Mouse (Mus musculus): ENCODE measurements around the gene Ccdc155. TPM values are rescaled to one million over a fixed set of nuclear protein-coding genes. Genes with fewer than 3 reads are reported as not detected.
"Not testable (repeated sequence)": the region's sequence is repeated elsewhere in the genome, so short reads cannot be mapped to it uniquely, and the experiment has no call there.

Ccdc155 gene
- total RNA-seq, 2 experiments from 2014 or later, result 5.2 to 5.3 TPM

DNA sequence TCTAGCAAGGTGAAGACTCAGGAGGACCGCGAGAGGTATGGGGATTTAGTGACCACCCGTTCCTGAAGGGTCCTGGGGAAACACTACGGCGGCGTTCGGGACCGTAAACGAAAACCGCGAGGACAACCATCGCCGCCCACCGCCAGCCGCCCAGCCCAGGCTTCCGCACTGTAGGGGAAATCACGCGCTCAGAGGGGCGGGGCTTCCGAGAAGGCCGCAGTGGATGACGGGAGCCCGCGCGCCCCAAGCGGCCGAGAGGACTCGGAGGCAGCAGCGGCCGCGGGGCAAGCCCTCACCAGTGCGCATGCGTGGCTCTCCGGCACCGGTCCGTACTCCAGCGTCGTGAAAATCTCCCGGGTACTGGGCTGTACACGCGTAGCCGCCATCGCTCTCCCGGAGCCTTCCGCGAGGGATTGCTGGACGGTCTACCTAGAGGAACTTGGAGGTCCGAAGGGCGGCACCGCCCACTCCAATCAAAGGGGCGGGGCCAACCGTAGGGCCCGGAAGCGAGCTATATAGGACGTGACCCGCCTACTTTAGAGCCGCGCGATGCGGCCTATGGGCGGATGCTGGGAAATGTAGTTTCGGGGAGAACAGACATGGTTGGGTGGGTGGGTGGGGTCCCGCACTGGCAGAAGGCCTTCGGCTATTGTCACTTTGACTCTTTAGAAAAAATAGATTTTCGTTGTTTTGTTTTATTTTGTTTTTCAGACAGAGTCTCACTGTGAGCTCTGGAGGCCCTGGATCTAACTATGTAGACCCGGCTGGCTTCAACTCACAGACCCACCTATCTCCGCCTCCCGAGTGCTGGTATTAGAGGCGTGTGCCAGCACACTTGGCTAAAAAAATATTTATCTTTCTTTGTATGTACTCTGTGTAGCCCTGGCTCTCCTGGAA, 50.3 kb downstream of the Ccdc155 start, which contains the start of the genes Pih1d1 and Aldh16a1:
Gene Pih1d1, plus strand, starts transcription at position 208 of the 897 bp plus-strand sequence.
Gene Aldh16a1, minus strand, starts transcription at position 489 of the 897 bp plus-strand sequence.
- intact Hi-C loops (cut with DNase I), result no loop called here
- peak; percentile 98 to 99 for DNase-seq (ENCODE audit: low spot score in 2 of 2)

DNA sequence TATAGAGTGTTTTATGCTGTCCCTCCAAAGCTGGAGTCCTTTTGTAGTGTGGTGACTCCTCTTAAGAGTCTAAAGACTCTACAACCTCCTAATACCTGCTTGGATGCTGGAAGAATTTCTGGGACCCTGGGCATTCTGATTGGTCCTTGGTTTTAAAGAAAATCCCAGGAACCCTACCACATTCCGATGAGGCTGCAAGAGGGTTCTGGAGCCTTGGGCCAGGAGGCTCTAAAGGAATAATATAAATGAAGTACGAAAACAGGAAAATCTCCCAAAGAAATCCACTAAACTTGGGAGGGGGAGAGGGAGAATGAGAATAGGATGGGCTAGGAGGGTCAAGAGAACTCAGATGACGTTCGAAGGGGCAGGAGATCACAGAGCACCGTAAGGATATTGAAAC, 51.1 kb downstream of the Ccdc155 start:
- no peak for DNase-seq (ENCODE audit: low spot score in 2 of 2)
- intact Hi-C loops (cut with DNase I), result no loop called here

DNA sequence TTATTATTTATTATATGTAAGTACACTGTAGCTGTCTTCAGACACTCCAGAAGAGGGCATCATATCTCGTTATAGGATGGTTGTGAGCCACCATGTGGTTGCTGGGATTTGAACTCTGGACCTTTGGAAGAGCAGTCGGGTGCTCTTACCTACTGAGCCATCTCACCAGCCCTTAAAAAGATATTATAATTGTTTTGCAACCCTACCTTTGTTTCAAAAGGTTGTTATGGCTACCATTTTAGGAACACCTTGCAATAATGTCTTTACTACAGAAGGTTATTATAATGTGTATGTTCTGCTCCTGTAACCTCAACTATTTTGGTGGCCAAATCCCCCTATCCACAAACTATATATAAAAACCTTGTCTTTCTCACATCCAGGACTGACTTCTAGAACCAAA, 51.6 kb downstream of the Ccdc155 start:
- DNase-seq (ENCODE audit: low spot score in 2 of 2); intact Hi-C loops (cut with DNase I): not testable (repeated sequence)

DNA sequence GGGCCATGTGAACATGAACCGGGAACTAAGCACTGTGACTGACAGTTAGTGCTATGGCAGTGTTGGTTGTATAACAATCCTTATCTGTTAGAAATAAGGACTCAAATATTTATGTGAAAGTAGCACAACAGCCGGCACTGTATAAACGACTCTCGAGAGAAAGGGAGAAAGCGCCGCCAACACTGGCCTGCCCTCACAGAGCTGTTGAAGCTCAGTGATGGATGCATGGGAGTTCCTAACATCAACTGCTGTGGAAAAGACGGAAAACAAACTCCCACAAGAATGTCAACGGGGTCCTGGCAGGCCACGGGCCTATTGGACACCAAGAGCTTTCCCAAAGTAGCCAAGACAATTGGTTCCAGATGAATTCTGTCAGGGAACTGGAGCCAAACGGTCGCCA, 53.4 kb downstream of the Ccdc155 start:
- intact Hi-C loops (cut with DNase I), result no loop called here
- DNase-seq (ENCODE audit: low spot score in 2 of 2), result no peak

DNA sequence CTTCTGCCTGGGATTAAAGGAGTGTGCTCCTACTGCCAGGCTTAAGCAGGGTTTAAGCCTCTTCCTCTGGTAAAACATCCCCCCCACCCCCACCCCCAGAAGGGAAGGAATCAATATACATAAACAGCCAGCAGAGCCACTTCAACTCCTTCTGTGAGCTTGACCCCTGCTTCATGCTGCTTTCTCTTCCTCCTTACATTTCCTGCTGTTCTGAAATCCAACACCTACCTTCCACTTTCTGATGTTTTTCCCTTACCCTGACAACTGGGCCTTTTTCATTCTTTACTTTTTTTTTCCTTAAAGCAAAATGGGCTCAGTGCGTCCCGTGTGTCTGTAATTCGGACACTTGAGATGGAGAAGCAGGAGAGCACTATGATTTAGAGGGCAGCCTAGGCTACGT, 54.4 kb downstream of the Ccdc155 start:
- DNase-seq (ENCODE audit: low spot score in 2 of 2), result no peak
- intact Hi-C loops (cut with DNase I), result no loop called here

DNA sequence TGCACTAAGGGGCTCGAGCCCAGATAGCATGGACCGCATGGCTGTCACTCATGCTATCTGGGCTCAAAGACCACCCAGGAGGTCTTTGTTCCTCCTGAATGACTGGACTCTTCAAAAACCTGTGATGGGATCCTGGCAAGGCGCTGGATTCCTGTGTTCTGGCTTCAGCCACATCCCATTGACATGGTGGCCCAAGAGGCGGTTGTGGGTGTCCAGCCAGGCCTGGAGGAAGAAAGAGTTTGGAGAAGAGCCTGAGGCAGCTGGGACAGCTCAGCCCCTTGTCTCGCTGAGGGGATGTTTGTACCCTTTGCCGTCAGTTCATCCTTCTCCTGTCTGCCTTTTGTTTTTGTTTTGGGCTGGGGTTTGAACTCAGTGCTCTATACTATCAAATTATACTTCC, 55.1 kb downstream of the Ccdc155 start:
- DNase-seq (ENCODE audit: low spot score in 2 of 2), result no peak
- intact Hi-C loops (cut with DNase I), result no loop called here

DNA sequence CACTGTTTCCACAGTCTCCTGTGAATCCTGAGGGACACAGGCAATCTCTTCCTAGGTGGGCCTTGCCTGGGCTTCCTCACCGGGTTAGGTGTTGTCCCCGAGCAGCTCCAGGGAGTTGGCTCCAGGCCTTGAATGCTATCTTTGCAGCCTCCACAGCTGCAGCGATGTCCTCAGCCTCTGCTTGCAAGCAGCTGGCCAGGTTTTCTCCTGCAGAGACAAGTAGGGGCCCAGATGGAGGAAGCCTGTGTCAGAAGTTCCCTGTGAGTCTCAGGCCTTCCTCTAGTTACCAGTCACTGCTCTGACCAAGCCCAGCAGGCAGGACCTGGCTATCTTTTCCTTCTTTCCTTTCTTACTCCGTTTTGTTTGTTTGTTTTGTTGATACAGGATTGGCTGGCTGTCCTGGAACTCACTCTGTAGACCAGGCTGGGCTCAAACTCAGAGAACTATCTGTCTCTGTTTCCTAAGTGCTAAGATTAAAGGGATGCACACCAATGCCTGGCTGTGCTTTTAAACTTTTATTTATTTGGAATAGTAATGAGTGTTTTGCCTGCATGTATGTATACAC, 56.1 kb downstream of the Ccdc155 start:
- DNase-seq (ENCODE audit: low spot score in 2 of 2), result no peak
- intact Hi-C loops (cut with DNase I), result no loop called here

DNA sequence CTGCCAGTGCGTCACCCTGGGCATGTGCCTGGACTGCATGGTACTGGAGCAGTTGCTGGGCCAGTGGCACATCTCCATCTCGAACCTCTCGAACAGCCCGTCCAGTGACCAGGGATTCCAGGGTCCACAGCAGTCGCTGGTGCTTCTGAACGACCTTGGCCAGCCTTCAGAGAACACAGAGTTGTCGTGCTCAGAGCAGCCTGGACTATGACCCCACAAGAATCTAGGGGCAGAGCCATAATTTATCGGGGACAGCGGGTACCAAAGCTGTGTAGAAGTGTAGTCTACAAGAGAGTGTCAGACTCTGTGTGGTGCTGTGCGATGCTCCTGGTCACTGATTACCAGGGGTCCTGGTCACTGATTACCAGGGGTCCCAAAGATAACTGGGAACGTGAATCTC, 56.8 kb downstream of the Ccdc155 start:
- intact Hi-C loops (cut with DNase I), result no loop called here
- no peak for DNase-seq (ENCODE audit: low spot score in 2 of 2)

DNA sequence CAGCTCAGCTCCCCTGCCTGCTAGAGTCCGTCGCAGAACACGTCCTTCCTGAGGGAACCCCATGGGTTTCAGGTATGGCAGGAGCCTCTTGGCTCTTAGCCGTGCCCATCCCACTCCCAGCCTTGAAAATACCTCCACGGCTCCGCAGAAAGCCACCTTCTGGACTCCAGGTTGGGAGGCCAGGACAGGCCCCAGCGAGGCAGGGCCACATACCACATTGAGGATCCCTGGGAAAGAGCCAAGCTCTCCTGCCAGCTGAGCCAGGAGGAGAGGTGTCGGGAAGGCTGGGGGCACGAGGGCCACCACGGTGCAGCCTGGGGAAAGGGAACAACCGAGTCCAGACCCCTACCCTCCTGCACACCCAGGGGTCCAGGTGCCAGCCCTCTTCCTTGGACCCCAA, 57.4 kb downstream of the Ccdc155 start:
- intact Hi-C loops (cut with DNase I), result no loop called here
- DNase-seq (ENCODE audit: low spot score in 2 of 2), result no peak

DNA sequence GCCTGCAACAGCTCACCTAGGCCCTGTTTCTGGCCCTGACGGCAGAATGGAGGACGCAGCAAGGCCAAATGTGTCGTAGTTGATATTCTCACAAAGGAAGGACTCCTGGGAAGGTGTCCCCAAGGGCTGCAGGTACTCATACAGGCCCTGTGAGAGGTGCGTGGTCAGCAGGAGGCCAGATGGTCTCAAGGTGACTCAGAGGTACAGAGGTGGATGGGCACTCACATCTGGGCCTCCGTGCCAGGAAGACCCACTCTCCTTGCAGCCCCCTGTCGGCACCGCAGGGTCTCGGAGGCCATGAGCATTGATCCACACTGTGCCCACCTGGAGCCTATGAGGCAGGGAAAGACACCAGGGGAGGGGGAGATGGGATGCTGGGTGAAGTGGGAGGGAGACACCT, 59.2 kb downstream of the Ccdc155 start:
- intact Hi-C loops (cut with DNase I), result no loop called here
- no peak for DNase-seq (ENCODE audit: low spot score in 2 of 2)

DNA sequence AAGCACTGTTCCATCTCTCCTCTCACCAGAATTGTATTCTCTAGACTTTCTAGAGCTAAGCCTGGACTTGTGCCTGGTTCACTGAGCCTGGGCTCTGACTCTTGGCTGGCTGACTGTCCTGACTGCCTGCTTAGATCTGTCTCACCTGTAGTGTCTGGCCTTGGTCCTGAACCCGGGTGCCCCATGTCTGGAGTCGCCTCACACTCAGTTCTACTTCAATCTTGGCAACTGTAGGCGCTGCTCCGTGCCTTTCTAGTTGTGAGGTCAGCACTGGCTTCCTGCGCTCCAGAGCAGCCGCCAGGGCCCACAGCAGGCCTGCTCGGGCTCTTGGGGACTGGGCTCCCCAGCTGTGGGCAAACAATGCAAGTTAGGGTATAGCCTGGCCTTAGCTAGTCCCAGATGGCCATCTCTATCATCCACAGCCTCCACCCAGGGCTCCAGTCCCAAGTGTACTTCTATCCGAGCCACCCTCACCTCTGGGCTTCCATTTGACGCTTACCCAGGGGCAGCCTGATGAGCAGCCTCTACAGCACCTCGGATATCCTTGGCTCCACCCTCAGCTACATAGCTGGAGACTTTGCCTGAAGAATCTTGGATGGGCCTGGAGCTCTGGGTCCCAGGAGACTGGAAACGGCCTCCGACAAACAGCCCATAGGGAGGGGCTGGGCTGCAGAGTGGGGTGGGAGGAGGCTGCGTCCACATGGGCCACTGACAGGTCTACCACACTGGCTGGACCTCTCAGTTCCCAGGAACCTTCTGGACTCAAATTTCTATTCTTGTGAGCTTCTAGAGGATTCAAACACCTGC, 60.1 kb downstream of the Ccdc155 start:
- DNase-seq (ENCODE audit: low spot score in 2 of 2), result no peak
- intact Hi-C loops (cut with DNase I), result no loop called here

DNA sequence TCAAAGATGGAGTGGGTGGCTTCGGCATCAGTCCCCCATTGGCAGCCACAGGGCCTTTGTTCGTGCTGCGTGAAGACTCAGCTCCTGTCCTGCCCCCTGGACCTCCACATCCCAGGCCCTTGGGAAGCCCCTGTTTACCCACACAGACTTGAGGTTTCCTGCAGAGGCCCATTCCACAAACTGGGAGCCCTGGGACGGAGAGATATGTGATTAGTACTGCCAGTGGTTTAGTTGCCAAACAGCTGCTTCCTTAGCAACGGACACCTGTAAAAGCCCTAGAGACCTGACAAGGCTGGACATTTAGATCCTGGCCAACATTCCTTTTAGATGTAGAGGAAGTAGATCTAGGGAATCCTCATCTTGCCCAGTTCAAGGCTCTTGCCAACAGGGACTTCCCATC, 62.8 kb downstream of the Ccdc155 start:
- intact Hi-C loops (cut with DNase I), result no loop called here
- DNase-seq (ENCODE audit: low spot score in 2 of 2), result no peak

DNA sequence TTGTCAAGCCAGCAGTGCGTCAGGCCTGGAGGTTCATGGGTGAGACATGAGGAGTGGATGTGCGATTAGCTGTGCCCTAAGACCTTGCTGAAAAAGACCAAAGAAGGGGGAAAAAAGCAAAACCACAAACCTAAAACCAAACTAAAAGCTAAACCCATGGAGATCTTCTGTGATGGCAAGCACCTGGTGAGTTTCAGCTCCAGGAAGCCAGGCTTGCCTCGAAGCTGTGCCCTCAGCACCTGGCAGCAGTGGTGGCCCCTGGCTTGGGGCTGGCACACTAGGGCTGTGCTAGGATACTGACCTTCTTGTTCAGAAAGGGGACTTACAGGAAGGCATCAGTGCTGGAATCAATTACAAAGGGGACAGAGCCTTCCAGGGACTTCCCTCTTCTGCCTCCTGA, 63.4 kb downstream of the Ccdc155 start:
- no peak for DNase-seq (ENCODE audit: low spot score in 2 of 2)
- intact Hi-C loops (cut with DNase I), result no loop called here

DNA sequence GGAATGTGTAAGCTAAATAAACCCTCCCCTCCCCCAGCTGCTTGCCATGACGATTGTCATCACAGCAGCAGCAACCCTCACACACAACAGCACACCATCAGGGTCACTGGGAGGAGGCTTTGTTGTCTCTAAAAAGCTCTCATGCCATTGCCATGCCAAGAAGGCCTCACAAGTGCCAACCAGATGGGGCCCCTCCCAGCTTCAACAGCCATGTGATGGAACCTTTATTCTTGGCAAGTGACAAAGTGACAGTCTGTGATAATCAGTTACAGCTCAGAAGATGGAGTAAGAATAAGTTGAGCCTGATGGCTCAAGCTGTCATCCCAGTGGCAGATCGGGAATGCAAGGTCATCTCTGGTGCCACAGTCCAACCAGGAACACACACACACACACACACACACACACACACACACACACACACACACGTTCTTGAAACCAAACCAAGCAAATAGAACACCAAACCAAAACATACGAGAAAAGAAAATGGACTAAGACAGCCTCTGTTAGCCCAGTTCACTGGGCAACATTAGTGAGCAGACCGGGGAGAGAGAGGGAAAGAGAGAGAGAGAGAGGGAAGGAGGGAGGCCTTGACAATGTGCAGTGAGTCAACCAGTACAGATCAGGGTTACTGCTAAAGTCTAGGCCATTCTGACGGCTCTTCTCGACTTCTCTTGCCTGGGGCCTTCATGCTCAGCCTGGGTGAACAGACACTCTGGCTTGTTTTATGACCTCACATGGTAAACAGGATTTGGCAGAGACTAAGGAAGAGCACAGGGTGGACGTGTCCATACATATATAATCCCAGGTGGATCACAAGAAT, 64.6 kb downstream of the Ccdc155 start:
- DNase-seq (ENCODE audit: low spot score in 2 of 2), result no peak
- intact Hi-C loops (cut with DNase I), result no loop called here

DNA sequence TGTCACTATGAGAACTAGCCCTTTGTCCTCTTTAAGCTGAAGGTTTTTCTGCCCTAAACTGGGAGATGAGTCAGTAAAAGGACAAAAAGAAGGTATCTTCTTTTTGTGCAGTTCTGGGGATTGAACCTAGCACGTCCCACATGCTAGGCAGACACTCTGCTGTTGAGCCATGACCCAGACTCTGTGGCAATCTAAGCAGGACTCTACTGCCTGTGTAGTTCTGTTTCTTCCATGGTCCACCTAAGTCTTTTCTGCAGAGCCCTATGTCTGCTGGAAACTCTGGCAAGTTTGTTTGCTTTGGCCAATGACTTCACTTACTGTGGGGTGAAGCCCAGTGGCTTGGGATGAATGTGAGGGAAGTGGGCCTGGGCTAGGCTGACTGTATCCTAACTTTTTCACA, 66.3 kb downstream of the Ccdc155 start:
- DNase-seq (ENCODE audit: low spot score in 2 of 2), result no peak
- intact Hi-C loops (cut with DNase I), result no loop called here

DNA sequence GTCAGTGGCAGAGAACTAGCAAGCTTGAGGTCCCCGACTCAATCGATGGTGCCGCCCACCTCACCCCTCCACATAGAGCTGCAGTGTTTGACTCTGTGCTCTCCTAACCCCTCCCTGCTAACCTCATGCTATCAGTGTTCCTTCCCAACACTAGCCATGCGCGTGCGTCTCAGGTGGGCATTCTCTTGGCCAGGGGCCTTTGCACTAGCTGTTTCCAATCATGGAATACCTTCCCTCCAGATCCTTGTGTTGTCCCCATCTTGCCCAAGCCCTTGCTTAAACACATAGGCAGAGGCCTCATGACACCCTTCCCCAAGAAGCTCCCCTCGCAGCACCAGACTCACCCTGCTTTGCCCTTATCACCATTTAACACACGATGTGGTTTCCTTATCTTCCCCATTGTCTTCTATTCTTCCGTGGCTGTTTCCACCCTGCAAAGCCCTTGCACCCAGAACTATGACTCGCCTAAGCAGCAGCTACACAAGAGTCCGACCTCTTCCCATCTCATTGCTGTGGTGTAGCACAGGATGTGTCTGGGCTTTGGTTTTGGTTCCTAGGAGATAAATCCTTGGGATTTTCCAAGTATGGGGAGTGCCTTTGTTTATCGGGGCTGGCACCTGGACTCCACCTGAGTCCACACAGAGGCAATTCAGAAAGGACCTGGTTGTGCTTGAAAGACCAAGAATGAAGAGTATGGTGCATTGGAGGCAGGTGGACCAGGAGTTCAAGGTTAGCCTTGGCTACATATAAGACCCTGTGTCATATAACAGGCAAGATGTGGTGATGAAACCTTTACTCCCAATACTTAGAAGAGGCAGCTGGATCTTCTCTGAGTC, 67.3 kb downstream of the Ccdc155 start:
- intact Hi-C loops (cut with DNase I), result no loop called here
- DNase-seq (ENCODE audit: low spot score in 2 of 2), result no peak

DNA sequence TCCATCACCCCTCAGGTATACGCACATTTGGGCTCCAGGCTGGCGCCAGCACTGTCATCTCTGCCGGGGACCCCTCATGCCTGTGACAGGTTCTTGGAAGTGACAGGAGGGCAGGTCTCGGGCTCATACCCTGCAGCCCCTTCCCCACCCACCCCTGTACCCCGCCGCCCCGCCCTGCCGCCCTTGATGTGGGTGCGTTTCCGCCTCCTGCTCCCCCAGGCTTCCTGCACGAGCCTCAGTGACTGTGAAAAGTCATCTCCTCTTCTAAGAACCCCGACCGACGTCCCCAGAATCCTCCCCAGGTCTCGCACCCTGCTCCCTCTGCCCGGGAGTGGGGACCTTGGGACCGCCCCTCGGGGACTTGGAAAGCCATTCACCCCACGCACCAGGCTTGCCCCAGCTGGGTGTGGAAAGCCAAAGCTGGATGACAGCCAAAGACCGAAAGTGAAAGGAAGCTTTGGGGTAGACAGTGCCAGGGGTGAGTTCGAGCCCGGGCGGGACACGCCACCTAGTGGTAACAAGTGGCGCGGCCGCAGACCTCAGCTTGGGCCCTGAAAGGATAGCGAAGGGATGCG, 68.6 kb downstream of the Ccdc155 start, which contains the start of the genes Gm45713 and Flt3l:
Gene Gm45713, minus strand, starts transcription at position 239 of the 575 bp plus-strand sequence.
Gene Flt3l, minus strand, starts transcription at position 440 of the 575 bp plus-strand sequence.
- DNase-seq (ENCODE audit: low spot score in 2 of 2), result peak; percentile 87
- intact Hi-C loops (cut with DNase I), result loop anchor here (1.0 kb wide), 1 partner anchor 56 kb away; no protein-coding TSS in a partner anchor

DNA sequence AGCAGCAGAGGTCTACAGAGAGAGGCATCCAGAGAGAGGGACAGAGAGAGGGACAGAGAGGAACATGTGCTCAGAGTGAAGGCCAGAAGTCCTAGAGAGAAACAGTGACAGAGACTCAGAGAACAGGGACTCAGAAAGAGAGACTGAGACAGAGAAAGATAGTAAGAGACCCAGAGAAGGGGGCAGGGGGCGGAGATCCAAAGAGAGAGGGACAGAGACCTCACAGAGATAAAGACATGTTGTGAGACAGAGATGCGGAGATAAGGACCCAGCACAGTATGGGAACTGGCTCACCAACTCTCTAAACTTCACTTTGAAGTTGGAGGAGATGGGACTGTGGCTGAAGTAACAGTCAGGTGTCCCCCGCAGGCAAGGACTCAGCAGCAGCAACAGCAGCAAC, 69.3 kb downstream of the Ccdc155 start:
- intact Hi-C loops (cut with DNase I), result no loop called here
- DNase-seq (ENCODE audit: low spot score in 2 of 2), result no peak

All from left cerebral cortex, postnatal 25 days (tissue).